Mouse (Mus musculus): ENCODE measurements at regions not wholly inside any gene's neighbourhood (a gene's known extent, or its start where the extent isn't known, plus 50 kb on each side); places are given as distances from the start of the nearest gene placed in this dataset.

GRCm38 (mm10) chr16:30652692-30653091, 53.2 kb downstream of the Fam43a start:
- DNase-seq: no peak

- DNase-seq: no peak
Measured at GRCm38 (mm10) chr16:30653806-30654205, 54.3 kb downstream of the Fam43a start.

GRCm38 (mm10) chr16:30654226-30654625, 54.7 kb downstream of the Fam43a start:
- DNase-seq: no peak

DNA sequence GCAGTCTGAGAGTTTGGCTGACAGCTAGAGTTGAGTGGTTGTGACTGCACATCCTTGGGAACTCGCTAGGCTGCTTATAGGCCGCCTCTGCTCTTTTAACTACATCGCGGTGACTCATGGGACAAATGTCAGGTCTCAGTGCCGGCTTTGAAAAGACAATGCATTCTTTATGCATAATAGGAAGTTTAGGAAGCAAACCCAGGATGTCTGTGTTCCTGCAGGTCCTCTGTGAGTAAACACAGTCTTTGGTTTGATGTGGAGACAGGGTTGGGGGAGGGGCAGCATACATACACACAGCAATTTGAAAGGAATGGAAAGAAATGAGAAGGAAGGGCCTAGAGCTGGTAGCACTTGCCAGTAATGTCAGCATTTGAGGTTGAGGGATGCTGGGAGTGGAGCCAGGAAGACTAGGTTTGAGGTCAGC, 56.3 kb downstream of the Fam43a start:
- peak; percentile 29 to 53 for DNase-seq

GRCm38 (mm10) chr16:30656881-30657280, 57.4 kb downstream of the Fam43a start:
- DNase-seq: no peak

DNA sequence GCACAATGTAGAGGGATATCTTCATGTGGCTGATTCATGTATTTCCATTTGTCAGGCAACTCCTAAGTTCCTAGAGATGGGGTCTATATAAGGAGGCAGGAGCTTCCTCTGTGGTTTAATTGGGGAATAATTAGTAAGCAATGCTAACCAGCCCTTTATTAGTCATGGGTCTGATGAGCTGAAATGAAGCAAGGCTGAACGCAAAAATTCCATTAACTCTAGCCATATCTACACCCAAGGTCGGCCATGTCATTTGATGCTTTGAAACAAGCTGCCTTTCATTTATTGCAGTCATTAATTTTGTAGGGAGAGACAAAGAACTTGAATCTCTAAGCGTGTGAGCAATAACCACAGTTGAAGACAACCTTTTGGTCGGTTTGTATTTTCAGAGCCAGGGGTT, 59.4 kb downstream of the Fam43a start:
- no peak for DNase-seq

DNA sequence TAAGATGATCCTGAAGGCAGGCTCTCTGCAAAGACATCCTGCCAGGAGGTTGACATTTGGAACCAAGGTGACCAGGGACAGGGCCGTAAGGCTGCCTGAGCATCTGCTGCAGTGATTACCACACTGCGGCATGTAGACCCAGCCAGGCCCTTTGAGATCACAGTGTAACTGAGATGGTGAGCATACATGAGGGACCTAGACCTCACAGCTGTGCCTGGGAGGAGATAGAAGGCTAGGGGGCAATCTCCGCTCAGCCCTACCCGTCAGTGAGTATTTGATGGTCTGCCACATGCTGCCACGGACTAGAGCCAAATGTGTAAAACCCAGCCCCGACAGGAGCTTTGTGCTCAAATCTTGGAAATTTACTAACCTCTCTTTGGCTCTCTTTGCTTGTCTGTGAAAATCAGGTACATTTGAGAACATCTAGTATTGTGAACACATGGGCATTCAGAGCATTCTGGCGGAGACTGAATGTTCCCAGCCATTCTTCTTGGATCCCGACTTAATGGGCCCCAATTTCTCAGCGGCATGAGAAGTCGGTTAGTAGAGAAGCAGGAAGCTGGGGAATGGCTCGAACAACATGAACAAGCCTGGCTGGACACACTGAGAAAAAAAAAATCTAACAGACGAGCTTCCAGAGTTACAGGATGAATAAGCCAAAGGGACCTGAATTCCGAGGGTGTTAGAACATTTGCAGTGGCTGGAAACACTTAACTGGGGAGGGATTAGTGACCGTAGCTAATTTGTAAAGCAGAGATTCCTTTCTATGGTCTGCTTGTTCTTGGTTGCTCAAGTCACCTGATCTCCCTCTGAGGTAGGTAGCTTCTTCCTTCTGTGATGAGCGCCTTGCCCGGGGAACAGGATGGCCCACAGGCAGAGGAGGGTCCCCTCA, 61.8 kb downstream of the Fam43a start:
- no peak for DNase-seq

GRCm38 (mm10) chr16:30663055-30663454, 63.5 kb downstream of the Fam43a start:
- no peak for DNase-seq

- no peak for DNase-seq
Measured at GRCm38 (mm10) chr16:30663971-30664370, 64.4 kb downstream of the Fam43a start.

DNA sequence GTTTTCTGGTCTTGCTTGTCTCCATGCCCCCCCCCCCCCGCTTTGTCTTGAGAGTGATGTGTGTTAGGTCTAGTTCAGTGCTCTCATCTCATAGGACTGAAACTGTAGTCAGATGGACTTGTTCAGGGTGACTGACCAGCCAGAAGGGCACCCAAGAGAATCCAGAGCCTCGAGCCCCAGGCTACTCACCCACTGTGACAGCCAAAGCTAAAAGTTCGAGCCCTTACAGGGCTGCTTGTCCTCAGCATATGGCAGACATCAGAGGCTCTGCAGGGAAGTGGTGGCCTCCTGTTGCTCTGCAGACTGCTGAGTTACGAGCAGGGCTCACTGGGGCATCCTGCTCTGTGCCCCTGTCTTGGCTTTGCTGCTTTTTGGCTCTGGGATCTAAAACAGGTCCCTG, 64.9 kb downstream of the Fam43a start:
- no peak for DNase-seq

- DNase-seq: peak in 1 of 2 experiments; percentile 35
Measured at GRCm38 (mm10) chr16:30665881-30666280, 66.4 kb downstream of the Fam43a start.

DNA sequence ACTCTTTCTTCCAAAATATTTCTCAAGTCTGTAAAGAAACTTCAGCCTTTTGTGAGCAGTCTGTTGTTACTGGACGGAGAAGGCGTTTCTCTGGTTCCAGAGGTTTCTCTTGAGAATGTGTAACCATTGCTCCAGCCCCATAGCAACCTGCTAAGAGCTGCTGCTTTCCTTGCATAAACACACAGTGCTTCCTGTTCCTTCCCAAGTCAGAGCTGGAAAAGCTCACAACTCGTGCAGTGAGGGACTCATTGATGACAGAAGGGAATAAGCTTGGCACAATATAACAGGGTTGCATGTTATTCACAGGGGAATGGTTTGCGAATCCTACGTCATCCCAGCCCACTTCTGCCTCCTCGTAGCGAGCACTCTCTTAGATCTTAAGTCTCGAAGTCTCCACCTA, 70.4 kb downstream of the Fam43a start:
- DNase-seq: no peak

GRCm38 (mm10) chr16:30671584-30671983, 72.1 kb downstream of the Fam43a start:
- no peak for DNase-seq

DNA sequence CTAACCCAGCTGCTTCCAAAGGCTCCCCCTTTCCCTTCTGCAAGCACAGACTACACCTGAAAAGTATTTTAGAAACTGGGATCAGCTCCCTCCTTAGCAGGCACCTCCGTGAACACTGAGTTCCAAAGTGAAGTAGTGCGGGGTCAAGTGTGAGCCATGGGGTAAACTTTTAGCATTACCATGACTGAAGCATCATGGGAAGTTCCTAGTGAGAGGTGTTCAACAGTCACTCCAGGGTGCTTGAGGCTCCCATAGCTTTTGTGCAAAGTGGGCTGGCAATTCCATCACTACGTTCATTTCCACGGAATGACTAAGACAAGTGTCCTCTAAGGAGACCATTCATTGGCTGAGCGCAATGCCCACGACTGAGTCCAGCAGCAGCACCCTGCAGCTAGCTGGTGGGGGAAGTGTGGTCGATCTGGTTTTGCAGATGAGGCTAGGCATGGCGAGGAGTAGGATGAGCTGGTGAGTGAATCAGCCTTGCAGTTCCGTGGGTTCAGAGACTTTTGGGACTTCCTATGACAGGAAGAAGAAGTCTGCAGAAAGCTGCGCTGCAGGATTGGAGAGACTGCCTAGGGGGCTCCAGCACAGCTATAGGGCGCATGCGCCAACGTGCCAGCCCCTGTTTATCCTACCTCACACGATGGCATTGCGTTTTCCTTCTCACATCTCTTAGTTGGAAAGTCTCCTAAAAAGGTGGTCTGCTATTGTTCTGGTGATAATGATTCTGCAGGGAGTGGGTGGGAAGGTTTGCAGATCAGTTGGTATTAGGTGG, 73.4 kb downstream of the Fam43a start:
- no peak for DNase-seq

GRCm38 (mm10) chr16:30673662-30674061, 74.1 kb downstream of the Fam43a start:
- DNase-seq: no peak

- no peak for DNase-seq
Measured at GRCm38 (mm10) chr16:30675829-30676228, 76.3 kb downstream of the Fam43a start.

- DNase-seq: no peak
Measured at GRCm38 (mm10) chr16:30677016-30677415, 77.5 kb downstream of the Fam43a start.

DNA sequence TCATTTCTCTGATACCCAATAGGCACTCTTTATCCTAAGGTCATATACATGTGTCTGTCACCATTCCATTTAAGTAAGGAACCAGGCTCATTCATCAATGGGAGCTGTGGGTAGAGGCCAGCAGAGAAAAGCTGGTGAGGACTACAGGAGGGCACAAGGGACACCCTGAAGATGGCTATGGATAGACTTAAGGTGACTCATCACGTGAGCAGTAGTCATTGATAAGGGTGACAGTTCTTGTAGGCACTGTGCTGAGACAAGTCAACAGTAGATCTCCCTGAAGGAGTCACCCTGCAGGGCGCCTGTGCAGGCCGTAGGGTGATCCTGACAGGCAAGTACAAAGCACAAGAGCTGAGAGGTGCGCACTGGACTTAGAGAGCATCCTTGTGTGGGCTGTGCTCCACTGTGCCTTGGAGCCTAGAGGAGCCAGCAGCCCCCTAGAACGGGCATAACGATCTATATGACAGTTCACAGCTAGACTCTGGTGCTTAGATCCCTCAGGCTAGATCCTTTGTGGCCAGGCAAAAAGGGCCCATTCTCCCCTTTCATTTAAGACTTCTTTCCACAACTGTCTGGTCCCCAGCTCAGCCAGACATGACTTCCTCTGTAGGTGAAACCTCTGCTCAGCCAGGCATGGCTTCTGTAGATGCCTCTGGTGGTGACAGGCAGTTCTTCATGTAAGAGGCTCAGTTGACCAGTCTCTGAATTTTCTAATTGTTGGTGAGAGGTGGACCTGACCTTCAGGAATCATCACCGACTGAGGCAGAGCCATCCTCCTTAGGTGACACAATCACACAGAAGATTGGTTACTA, 78.6 kb downstream of the Fam43a start:
- no peak for DNase-seq

DNA sequence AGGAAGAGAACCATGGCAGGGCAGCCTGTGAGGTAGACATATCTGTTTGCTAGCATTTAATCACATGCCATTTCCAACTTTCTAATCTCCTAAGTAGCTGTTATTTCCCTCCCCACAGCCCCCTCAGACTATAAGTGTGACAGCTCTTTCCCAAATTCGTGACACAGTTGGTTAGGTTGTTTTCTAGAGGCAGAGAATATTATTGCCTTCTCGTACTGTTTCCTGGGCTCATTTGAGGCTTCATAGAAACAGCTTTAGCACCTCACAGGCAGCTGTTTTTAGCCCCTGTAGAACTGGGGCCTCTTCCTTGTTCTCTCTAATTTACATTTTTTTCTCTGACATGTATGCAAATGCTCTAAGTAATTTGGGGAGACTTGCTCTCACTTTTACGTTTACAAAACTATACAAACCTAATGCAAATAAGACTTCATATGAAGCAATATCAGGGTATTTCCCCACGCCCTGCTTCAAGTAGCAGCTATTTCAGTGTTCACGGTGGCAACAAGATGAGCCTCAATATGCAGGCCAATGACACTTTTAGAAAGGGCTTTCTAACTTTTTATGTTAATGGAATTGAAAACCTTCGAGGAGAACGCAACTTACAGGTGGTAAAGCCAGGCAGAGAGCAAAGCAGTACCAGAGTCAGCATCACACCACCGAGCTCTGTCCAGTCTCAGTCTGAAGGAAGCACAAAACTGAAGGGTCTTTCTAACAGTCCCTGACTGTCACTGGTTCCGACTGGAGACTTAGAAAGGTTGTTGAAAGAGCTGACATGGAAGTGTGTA, 79.4 kb downstream of the Fam43a start:
- no peak for DNase-seq

DNA sequence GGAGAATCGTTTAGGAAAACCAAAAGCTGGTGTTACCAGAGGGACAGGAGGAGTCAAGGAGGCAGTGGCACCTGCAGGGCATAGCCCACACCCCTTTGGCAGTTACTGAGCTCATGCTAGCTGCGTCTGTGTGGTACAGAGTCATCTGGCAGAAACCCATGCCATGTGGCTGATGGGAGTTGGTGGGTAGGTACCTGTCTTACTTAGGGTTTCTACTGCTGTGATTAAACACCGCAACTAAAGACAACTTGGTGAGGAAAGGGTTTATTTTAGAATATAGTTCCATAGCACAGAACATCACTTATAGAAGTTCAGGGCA, 79.9 kb downstream of the Fam43a start:
- DNase-seq: no peak

GRCm38 (mm10) chr16:30681421-30681820, 81.9 kb downstream of the Fam43a start:
- DNase-seq: no peak

DNA sequence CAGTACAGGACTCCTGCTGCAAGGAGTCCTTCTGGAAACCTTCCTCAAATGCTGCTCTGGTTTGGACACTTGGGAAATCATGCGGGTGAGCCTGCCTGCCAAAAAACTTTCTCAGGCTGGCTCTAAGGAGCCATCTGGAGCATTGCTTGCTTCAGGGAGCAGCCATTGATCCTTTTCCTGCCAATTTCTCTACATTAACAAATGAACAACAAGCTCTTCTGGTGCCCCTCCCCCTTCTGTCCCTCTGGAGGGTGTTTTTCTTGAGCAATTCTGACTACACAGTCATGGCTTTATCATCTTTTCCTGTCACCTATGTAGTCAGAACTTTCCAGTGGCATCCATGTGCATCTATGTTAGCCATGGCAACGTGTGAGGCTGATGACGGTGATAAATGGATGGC, 84.5 kb downstream of the Fam43a start:
- DNase-seq: peak in 1 of 2 experiments; percentile 6

Measured in kidney, postnatal 4 days (tissue).